Mouse (Mus musculus): ENCODE data around the gene Myh9. TPM values are rescaled to one million over a fixed set of nuclear protein-coding genes. Genes with fewer than 3 reads are reported as not detected.
A peak's percentile ranks its signal among the peaks of the same experiment; 100 is the strongest.

Gene Myh9
- total and polyA plus RNA-seq, 2 experiments from 2014 or later, result 17.5 to 63.6 TPM

GRCm38 (mm10) chr15:77831754-77832457 is 10.1 kb downstream of the Myh9 start:
- no peaks in the 10 kb centered on the region for H3K9me3 ChIP-seq (replicated peaks; ENCODE audit: control insufficient read depth, low read length)
- no peaks in the 10 kb centered on the region for H3K27me3 ChIP-seq (ENCODE audit: control insufficient read depth, insufficient read depth, low read length)
- H3K36me3 ChIP-seq (replicated peaks; ENCODE audit: control insufficient read depth, insufficient read depth, low read length), result peaks cover 25% of the 10 kb centered on the region
- DNase-seq (ENCODE audit: low spot score), result no peak
- no peak overlapping the region for H3K4me2 ChIP-seq (ENCODE audit: low read depth, low read length)
- 0 out of 2 replicates have a peak overlapping the region, but pooled peaks have one; percentile 13 for H3K9ac ChIP-seq (replicated peaks; ENCODE audit: low read depth, low read length)
- no peak for ATAC-seq (ENCODE audit: insufficient read depth, low read depth)
- H3K4me1 ChIP-seq (ENCODE audit: control insufficient read depth, insufficient read depth), result peaks cover 69% of the 10 kb centered on the region
- no peak for TF ChIP-seq CTCF (IDR thresholded peaks at IDR 0.05; ENCODE audit: low read depth)
- no peak for TF ChIP-seq EP300 (IDR thresholded peaks at IDR 0.05; ENCODE audit: low read depth)
- 69% methylated on average over 8 of the region's 8 CpGs for WGBS
- H3K4me3 ChIP-seq (ENCODE audit: low read depth, low read length), result no peak overlapping the region
- H3K27ac ChIP-seq (ENCODE audit: low read depth), result peak overlapping the region; percentile 38; the same call in 1 of the 2 replicates

DNA sequence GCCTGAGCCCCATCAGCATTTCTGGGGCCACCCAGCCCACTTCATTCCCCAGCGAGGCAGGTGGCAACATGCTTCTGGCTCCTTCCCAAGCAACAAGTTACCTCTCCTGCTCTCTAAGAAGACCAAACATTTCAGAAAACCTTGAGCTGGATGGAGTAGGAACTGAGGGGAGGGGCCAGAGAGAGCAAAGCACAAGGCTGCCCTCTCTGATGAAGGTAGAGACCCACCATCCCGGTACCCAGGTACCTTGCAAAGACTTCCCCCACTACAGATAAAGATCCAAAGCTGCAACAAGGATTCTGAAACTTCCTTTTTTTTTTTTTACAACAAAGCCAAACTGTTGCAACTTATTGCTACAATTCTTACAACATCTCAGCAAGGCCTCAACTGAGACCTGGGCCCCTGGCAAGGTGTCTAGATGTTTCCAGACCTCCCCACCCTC is 10.8 kb downstream of the Myh9 start:
- Histone ChIP-seq H3K27me3 (ENCODE audit: control insufficient read depth, insufficient read depth, low read length) (no peaks in the 10 kb centered on the region), H3K4me3 (ENCODE audit: low read depth, low read length) (no peak overlapping the region), H3K27ac (ENCODE audit: low read depth) (no peak overlapping the region), H3K4me1 (ENCODE audit: control insufficient read depth, insufficient read depth) (peaks cover 63% of the 10 kb centered on the region), H3K9ac (replicated peaks; ENCODE audit: low read depth, low read length) (no peak overlapping the region), H3K4me2 (ENCODE audit: low read depth, low read length) (no peak overlapping the region), H3K36me3 (replicated peaks; ENCODE audit: control insufficient read depth, insufficient read depth, low read length) (peaks cover 25% of the 10 kb centered on the region), H3K9me3 (replicated peaks; ENCODE audit: control insufficient read depth, low read length) (no peaks in the 10 kb centered on the region)
- WGBS, result 60% methylated on average over 2 of the region's 2 CpGs
- no peak for DNase-seq (ENCODE audit: low spot score)
- no peak for ATAC-seq (ENCODE audit: insufficient read depth, low read depth)
- no peak for TF ChIP-seq CTCF (IDR thresholded peaks at IDR 0.05; ENCODE audit: low read depth)

- 75% methylated on average over 5 of the region's 5 CpGs for WGBS
- DNase-seq (ENCODE audit: low spot score), result no peak
- Histone ChIP-seq H3K27me3 (ENCODE audit: control insufficient read depth, insufficient read depth, low read length) (no peaks in the 10 kb centered on the region), H3K4me2 (ENCODE audit: low read depth, low read length) (no peak overlapping the region), H3K4me3 (ENCODE audit: low read depth, low read length) (no peak overlapping the region), H3K27ac (ENCODE audit: low read depth) (no peak overlapping the region), H3K9ac (replicated peaks; ENCODE audit: low read depth, low read length) (no peak overlapping the region), H3K9me3 (replicated peaks; ENCODE audit: control insufficient read depth, low read length) (no peaks in the 10 kb centered on the region), H3K36me3 (replicated peaks; ENCODE audit: control insufficient read depth, insufficient read depth, low read length) (peaks cover 25% of the 10 kb centered on the region), H3K4me1 (ENCODE audit: control insufficient read depth, insufficient read depth) (peaks cover 62% of the 10 kb centered on the region)
- no peak for TF ChIP-seq EP300 (IDR thresholded peaks at IDR 0.05; ENCODE audit: low read depth)
- no peak for TF ChIP-seq CTCF (IDR thresholded peaks at IDR 0.05; ENCODE audit: low read depth)
- ATAC-seq (ENCODE audit: insufficient read depth, low read depth), result no peak
These were observed 11.4 kb downstream of the Myh9 start for GRCm38 (mm10) chr15:77830481-77831137.

DNA sequence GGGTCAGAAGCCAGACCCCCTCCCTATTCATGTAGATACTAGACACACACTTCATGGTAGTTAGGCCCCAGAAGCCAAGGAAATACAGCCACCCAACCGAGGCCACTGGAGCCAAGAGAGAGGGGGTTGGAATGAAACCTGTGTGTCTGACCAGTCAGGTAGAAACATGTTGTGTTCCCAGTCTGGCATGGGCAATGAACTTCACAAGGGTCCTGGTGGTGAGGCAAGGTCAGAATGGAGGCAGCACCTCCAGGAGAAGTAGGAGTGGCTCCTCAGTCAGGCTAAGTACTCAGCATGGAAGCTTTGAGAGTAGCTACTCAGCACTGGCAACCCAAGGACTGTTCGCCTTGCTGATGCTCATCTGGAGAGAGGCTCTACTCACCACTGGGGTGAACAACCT is 12.4 kb downstream of the Myh9 start:
- ATAC-seq (ENCODE audit: insufficient read depth, low read depth), result no peak
- Histone ChIP-seq H3K4me2 (ENCODE audit: low read depth, low read length) (no peak overlapping the region), H3K36me3 (replicated peaks; ENCODE audit: control insufficient read depth, insufficient read depth, low read length) (peaks cover 25% of the 10 kb centered on the region; the same call in 1 of the 2 replicates), H3K9ac (replicated peaks; ENCODE audit: low read depth, low read length) (no peak overlapping the region), H3K4me1 (ENCODE audit: control insufficient read depth, insufficient read depth) (peaks cover 59% of the 10 kb centered on the region), H3K27me3 (ENCODE audit: control insufficient read depth, insufficient read depth, low read length) (no peaks in the 10 kb centered on the region), H3K9me3 (replicated peaks; ENCODE audit: control insufficient read depth, low read length) (no peaks in the 10 kb centered on the region), H3K4me3 (ENCODE audit: low read depth, low read length) (no peak overlapping the region), H3K27ac (ENCODE audit: low read depth) (peak overlapping the region; percentile 36)
- 75% methylated on average over 2 of the region's 2 CpGs for WGBS
- TF ChIP-seq EP300 (IDR thresholded peaks at IDR 0.05; ENCODE audit: low read depth), result no peak
- TF ChIP-seq CTCF (IDR thresholded peaks at IDR 0.05; ENCODE audit: low read depth), result no peak
- no peak for DNase-seq (ENCODE audit: low spot score)

GRCm38 (mm10) chr15:77828910-77829309 is 13.1 kb downstream of the Myh9 start:
- ATAC-seq (ENCODE audit: insufficient read depth, low read depth) (no peak), DNase-seq (ENCODE audit: low spot score) (no peak)
- Histone ChIP-seq H3K27ac (ENCODE audit: low read depth) (no peak overlapping the region), H3K4me3 (ENCODE audit: low read depth, low read length) (no peak overlapping the region), H3K4me1 (ENCODE audit: control insufficient read depth, insufficient read depth) (peaks cover 60% of the 10 kb centered on the region), H3K27me3 (ENCODE audit: control insufficient read depth, insufficient read depth, low read length) (no peaks in the 10 kb centered on the region), H3K9me3 (replicated peaks; ENCODE audit: control insufficient read depth, low read length) (no peaks in the 10 kb centered on the region), H3K9ac (replicated peaks; ENCODE audit: low read depth, low read length) (no peak overlapping the region), H3K4me2 (ENCODE audit: low read depth, low read length) (no peak overlapping the region), H3K36me3 (replicated peaks; ENCODE audit: control insufficient read depth, insufficient read depth, low read length) (peaks cover 23% of the 10 kb centered on the region; the same call in 1 of the 2 replicates)
- WGBS, result 91% methylated on average over 6 of the region's 6 CpGs
- TF ChIP-seq EP300 (IDR thresholded peaks at IDR 0.05; ENCODE audit: low read depth) (no peak), CTCF (IDR thresholded peaks at IDR 0.05; ENCODE audit: low read depth) (no peak)

All from heart, postnatal 0 days (tissue).